Mouse (Mus musculus): ENCODE measurements around the gene Tmem178b. TPM values are rescaled to one million over a fixed set of nuclear protein-coding genes. Genes with fewer than 3 reads are reported as not detected.

Gene Tmem178b
- total RNA-seq, 1 experiment: 0.04 TPM

GRCm38 (mm10) chr6:40019396-40019795 is 146.3 kb downstream of the Tmem178b start:
- Histone ChIP-seq H3K9me3 (ENCODE audit: control insufficient read depth, insufficient read depth, low read depth, low read length) (no peaks in the 10 kb centered on the region), H3K36me3 (ENCODE audit: control insufficient read depth, insufficient read depth, low read length, poor library complexity, severe bottlenecking) (no peaks in the 10 kb centered on the region; the same call in 1 of the 2 replicates), H3K9ac (ENCODE audit: insufficient read depth, low read depth, low read length, poor library complexity, severe bottlenecking) (no peak overlapping the region), H3K4me1 (ENCODE audit: control insufficient read depth in 2 of 2, insufficient read depth in 2 of 2, low read length in 2 of 2, poor library complexity in 1 of 2) (peaks cover 0 to 4% of the 10 kb centered on the region in 2 experiments; a peak in 1 of 4 replicates), H3K27ac (ENCODE audit: insufficient read depth, low read depth, low read length, poor library complexity, severe bottlenecking) (no peak overlapping the region), H3K4me3 (ENCODE audit: insufficient read depth in 1 of 2, low read depth in 1 of 2, low read length in 2 of 2, poor library complexity in 1 of 2, severe bottlenecking in 1 of 2) (no peak overlapping the region)
- in situ Hi-C loops (cut with MboI; ENCODE audit: low sequenced_read_pairs in 2 of 2, unreplicated experiment in 2 of 2): no loop called here
- TF ChIP-seq MAFK (IDR thresholded peaks at IDR 0.05; ENCODE audit: insufficient read depth, low read depth, low read length): no peak
- TF ChIP-seq HCFC1 (IDR thresholded peaks at IDR 0.05; ENCODE audit: borderline replicate concordance, insufficient read depth, low read length): no peak
- TF ChIP-seq ZNF384 (IDR thresholded peaks at IDR 0.05; ENCODE audit: low read depth, low read length): no peak
- DNase-seq (ENCODE audit: low read depth, low spot score): no peak

GRCm38 (mm10) chr6:40023592-40024335 is 150.7 kb downstream of the Tmem178b start:
- no peak for DNase-seq (ENCODE audit: low read depth, low spot score)
- H3K36me3 ChIP-seq (ENCODE audit: control insufficient read depth, insufficient read depth, low read length, poor library complexity, severe bottlenecking): no peaks in the 10 kb centered on the region
- TF ChIP-seq HCFC1 (IDR thresholded peaks at IDR 0.05; ENCODE audit: borderline replicate concordance, insufficient read depth, low read length): no peak
- no peak for TF ChIP-seq CHD2 (IDR thresholded peaks at IDR 0.05; ENCODE audit: low read depth, low read length)
- TF ChIP-seq ZC3H11A (IDR thresholded peaks at IDR 0.05; ENCODE audit: borderline replicate concordance, low read depth, low read length): no peak
- TF ChIP-seq ZNF384 (IDR thresholded peaks at IDR 0.05; ENCODE audit: low read depth, low read length): no peak
- TF ChIP-seq MAFK (IDR thresholded peaks at IDR 0.05; ENCODE audit: insufficient read depth, low read depth, low read length): no peak
- no peak overlapping the region for H3K4me3 ChIP-seq (ENCODE audit: insufficient read depth in 1 of 2, low read depth in 1 of 2, low read length in 2 of 2, poor library complexity in 1 of 2, severe bottlenecking in 1 of 2)
- H3K9ac ChIP-seq (ENCODE audit: insufficient read depth, low read depth, low read length, poor library complexity, severe bottlenecking): no peak overlapping the region
- H3K27ac ChIP-seq (ENCODE audit: insufficient read depth, low read depth, low read length, poor library complexity, severe bottlenecking): no peak overlapping the region
- in situ Hi-C loops (cut with MboI; ENCODE audit: low sequenced_read_pairs in 2 of 2, unreplicated experiment in 2 of 2): no loop called here
- H3K4me1 ChIP-seq (ENCODE audit: control insufficient read depth in 2 of 2, insufficient read depth in 2 of 2, low read length in 2 of 2, poor library complexity in 1 of 2): no peaks in the 10 kb centered on the region
- H3K9me3 ChIP-seq (ENCODE audit: control insufficient read depth, insufficient read depth, low read depth, low read length): no peaks in the 10 kb centered on the region

- no peaks in the 10 kb centered on the region for H3K9me3 ChIP-seq (ENCODE audit: control insufficient read depth, insufficient read depth, low read depth, low read length)
- no peaks in the 10 kb centered on the region for H3K4me1 ChIP-seq (ENCODE audit: control insufficient read depth in 2 of 2, insufficient read depth in 2 of 2, low read length in 2 of 2, poor library complexity in 1 of 2)
- no peak overlapping the region for H3K9ac ChIP-seq (ENCODE audit: insufficient read depth, low read depth, low read length, poor library complexity, severe bottlenecking)
- no peaks in the 10 kb centered on the region for H3K36me3 ChIP-seq (ENCODE audit: control insufficient read depth, insufficient read depth, low read length, poor library complexity, severe bottlenecking)
- DNase-seq (ENCODE audit: low read depth, low spot score): no peak
- in situ Hi-C loops (cut with MboI; ENCODE audit: low sequenced_read_pairs in 2 of 2, unreplicated experiment in 2 of 2): no loop called here
- no peak overlapping the region for H3K4me3 ChIP-seq (ENCODE audit: insufficient read depth in 1 of 2, low read depth in 1 of 2, low read length in 2 of 2, poor library complexity in 1 of 2, severe bottlenecking in 1 of 2)
- H3K27ac ChIP-seq (ENCODE audit: insufficient read depth, low read depth, low read length, poor library complexity, severe bottlenecking): no peak overlapping the region
- TF ChIP-seq CHD2 (IDR thresholded peaks at IDR 0.05; ENCODE audit: low read depth, low read length) (no peak), ZNF384 (IDR thresholded peaks at IDR 0.05; ENCODE audit: low read depth, low read length) (no peak), MAFK (IDR thresholded peaks at IDR 0.05; ENCODE audit: insufficient read depth, low read depth, low read length) (no peak), HCFC1 (IDR thresholded peaks at IDR 0.05; ENCODE audit: borderline replicate concordance, insufficient read depth, low read length) (no peak)
Measured at GRCm38 (mm10) chr6:40024336-40024934, 151.4 kb downstream of the Tmem178b start.

GRCm38 (mm10) chr6:40032901-40033300 is 159.8 kb downstream of the Tmem178b start:
- TF ChIP-seq CHD2 (IDR thresholded peaks at IDR 0.05; ENCODE audit: low read depth, low read length) (no peak), ZC3H11A (IDR thresholded peaks at IDR 0.05; ENCODE audit: borderline replicate concordance, low read depth, low read length) (no peak), MAFK (IDR thresholded peaks at IDR 0.05; ENCODE audit: insufficient read depth, low read depth, low read length) (no peak), HCFC1 (IDR thresholded peaks at IDR 0.05; ENCODE audit: borderline replicate concordance, insufficient read depth, low read length) (no peak), ZNF384 (IDR thresholded peaks at IDR 0.05; ENCODE audit: low read depth, low read length) (no peak)
- H3K36me3 ChIP-seq (ENCODE audit: control insufficient read depth, insufficient read depth, low read length, poor library complexity, severe bottlenecking): no peaks in the 10 kb centered on the region
- DNase-seq (ENCODE audit: low read depth, low spot score): no peak
- no peak overlapping the region for H3K4me3 ChIP-seq (ENCODE audit: insufficient read depth in 1 of 2, low read depth in 1 of 2, low read length in 2 of 2, poor library complexity in 1 of 2, severe bottlenecking in 1 of 2)
- no peak overlapping the region for H3K9ac ChIP-seq (ENCODE audit: insufficient read depth, low read depth, low read length, poor library complexity, severe bottlenecking)
- no peaks in the 10 kb centered on the region for H3K9me3 ChIP-seq (ENCODE audit: control insufficient read depth, insufficient read depth, low read depth, low read length)
- in situ Hi-C loops (cut with MboI; ENCODE audit: low sequenced_read_pairs in 2 of 2, unreplicated experiment in 2 of 2): no loop called here
- H3K4me1 ChIP-seq (ENCODE audit: control insufficient read depth in 2 of 2, insufficient read depth in 2 of 2, low read length in 2 of 2, poor library complexity in 1 of 2): no peaks in the 10 kb centered on the region
- H3K27ac ChIP-seq (ENCODE audit: insufficient read depth, low read depth, low read length, poor library complexity, severe bottlenecking): no peak overlapping the region

Data from ES-E14 (cell line).